Mouse (Mus musculus) ovary, postnatal 36 days (tissue): ENCODE measurements at regions not wholly inside any gene's neighbourhood (a gene's known extent, or its start where the extent isn't known, plus 50 kb on each side); places are given as distances from the start of the nearest gene placed in this dataset.

Experiments used
- DNase-seq: peaks from one replicate; pipeline ENCODE4 v3.0.0; 2022; ENCODE audit warnings: low spot score, mixed read lengths

DNA sequence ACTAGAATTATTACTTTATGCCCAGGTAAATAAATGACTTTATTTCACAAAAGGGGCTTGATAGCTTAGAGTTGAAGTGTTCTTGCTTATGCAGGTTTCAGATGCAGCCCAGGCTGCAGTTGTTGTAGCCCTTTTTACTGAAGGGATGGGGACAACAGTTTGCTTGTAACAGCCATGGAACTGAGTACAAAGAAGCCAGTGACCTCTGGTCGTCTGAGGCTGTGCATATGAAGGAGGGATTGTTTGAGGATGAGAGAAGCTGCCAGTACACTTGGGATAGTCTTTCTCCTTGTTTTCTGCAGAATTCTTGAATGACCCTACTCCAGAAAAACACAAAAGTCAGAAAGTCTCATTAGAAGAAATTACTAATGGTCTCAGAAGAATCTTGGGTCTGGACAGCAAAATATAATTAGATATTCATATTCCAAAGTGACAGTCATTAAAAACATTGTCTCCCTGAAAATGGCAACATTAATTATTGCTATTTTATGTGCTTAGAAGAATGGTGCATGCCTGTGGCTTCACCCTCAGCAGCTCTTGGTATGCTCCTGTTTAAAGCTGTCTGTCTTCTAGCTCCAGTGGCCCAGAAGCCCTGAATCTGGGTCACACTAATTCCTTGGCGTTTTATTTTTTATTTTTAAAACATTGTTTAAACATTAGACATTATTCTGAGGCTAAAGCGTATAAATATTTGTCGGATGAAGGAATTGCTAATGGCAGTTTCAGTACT, 61.9 kb upstream of the Arhgap32 start:
- no peak for DNase-seq

DNA sequence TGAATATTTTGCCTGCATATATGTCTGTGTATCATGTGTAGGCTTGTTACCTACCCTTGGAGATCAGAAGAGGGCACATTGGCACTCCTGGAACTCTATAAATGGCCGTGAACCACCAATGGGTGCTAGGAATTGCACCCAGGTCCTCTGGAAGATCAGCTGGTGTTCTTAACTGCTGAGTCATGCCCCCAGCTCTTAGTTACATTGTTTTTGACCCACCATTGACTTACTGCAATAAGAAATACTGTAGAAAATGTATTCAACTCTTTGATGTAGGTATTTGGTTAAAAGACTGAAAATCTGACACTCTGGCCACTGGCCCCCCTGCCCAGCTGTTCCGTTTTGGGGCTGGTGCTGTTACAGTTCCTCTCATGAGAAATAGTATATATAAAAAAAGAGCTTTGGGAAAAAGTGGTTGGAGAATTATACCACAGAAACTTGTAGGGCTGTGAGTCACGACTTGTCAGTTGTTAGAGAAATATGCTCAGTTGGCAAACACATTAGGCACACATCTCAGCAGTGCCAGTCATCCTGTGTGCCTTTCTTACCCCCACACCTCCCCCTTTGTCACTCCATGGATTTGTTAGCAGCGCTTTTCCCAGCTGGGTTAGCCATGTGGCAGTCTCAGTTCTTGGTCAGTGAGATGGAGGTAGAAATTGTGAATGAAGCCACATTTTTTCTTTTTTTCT, 58.4 kb upstream of the Arhgap32 start:
- DNase-seq, result no peak

DNA sequence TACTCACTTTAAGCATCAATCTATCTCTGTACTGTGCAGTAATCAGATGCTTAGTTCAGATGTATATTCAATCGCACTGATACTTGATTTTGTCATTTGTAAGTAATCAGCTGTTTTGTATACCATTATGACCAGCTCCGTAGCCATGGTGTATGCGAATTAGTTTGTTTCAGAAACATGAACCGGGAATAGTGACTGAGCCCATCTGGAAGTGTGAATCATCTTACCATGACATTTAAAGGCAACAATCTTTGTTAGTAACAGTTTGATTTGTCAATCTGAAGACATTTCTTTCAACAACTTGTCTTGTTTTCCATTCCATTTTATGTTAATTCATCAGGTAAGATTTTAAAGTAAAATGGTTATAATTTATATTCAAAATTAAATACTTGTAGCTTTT, 53.2 kb upstream of the Arhgap32 start:
- DNase-seq, result no peak

DNA sequence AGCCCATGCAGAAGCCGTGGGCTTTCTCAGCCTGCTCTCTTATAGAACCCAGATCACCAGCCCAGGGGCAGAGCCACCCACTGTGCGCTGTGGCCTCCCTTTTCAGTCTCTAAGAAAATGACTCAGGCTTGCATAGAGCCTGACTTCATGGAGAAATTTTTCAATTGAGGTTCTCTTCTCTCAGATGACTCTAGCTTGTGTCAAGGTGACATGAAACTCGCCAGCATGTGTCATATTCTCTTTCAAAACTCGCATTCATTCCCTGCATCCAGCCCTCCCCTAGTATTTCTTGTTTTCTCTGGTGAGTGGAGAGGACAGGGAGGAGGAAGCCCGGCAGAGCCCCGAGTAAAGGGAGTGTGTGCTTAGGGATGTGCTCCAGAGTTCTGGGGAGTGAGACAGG, 52.4 kb upstream of the Arhgap32 start:
- DNase-seq, result no peak

DNA sequence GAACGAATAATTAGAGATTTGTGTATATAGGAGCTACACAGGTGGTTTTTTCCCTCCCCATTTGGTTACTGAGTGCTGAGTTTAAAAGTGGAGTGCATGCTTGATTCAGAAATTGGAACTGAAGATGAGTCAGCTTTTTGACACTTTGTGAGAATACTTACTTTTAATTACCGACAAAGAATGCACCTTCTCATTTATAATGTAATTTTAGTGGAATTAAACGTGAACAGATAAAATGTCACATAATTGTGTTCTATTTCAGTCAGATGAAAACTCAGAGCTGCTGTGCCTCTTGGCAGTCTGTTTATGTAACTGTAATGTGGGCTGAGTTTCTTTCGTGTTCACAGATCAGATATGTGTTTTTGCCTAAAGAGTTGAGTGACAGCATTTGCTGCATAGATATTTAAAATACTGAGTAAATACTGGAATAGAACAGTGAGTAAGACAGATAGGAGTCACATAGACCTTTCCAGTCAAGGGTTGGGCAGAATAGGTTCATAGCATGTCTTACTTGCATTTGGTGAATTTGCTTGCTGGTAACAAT, 51.9 kb upstream of the Arhgap32 start:
- DNase-seq, result no peak
